Mouse (Mus musculus) neural tube, embryonic 14.5 days (tissue): ENCODE results near the gene Chrnb4. TPM values are rescaled to one million over a fixed set of nuclear protein-coding genes. Genes with fewer than 3 reads are reported as not detected.

Source experiments
- ATAC-seq: fragments of 200-750 bp; cut with Nextera tagmentation; 2 replicates; pipeline ENCODE4 v1.8.0; 2017; ENCODE audit warnings: low read depth, mild to moderate bottlenecking, moderate TSS enrichment, moderate library complexity
- H3K27ac ChIP-seq: fragments of 300-500 bp; sonication (generic); 2 replicates; pipeline ENCODE4 v1.5.1; 2014; ENCODE audit warnings: low read depth, mild to moderate bottlenecking, control low read depth, low read length, moderate library complexity, mixed read lengths
- H3K27me3 ChIP-seq: fragments of 300-500 bp; sonication (generic); 2 replicates; pipeline ENCODE4 v1.6.1; 2014; ENCODE audit warnings: low read length; ENCODE audit not compliant: control insufficient read depth, insufficient read depth
- H3K36me3 ChIP-seq: fragments of 300-500 bp; sonication (generic); 2 replicates; pipeline ENCODE4 v1.6.1; 2014; ENCODE audit warnings: low read length, mixed read lengths; ENCODE audit not compliant: control insufficient read depth, insufficient read depth
- H3K4me1 ChIP-seq: fragments of 300-500 bp; sonication (generic); 2 replicates; pipeline ENCODE4 v1.6.1; 2014; ENCODE audit warnings: low read length; ENCODE audit not compliant: control insufficient read depth, insufficient read depth
- H3K4me2 ChIP-seq: fragments of 300-500 bp; sonication (generic); 2 replicates; pipeline ENCODE4 v1.6.1; 2014; ENCODE audit warnings: mild to moderate bottlenecking, low read depth, low read length, control low read depth
- H3K4me3 ChIP-seq: fragments of 300-500 bp; sonication (generic); 2 replicates; pipeline ENCODE4 v1.5.1; 2014; ENCODE audit warnings: low read depth, low read length, control low read depth, mixed read lengths
- H3K9ac ChIP-seq: fragments of 300-500 bp; sonication (generic); replicated peaks from 2 replicates; pipeline ENCODE4 v1.6.1; 2014; ENCODE audit warnings: low read depth, mild to moderate bottlenecking, control low read depth, low read length, mixed read lengths
- H3K9me3 ChIP-seq: fragments of 300-500 bp; sonication (generic); 2 replicates; pipeline ENCODE4 v1.6.1; 2016; ENCODE audit warnings: low read length; ENCODE audit not compliant: control insufficient read depth
- WGBS: fragments of 180-500 bp; shearing (Covaris S2); extraction: QIAGEN DNeasy Blood & Tissue Kit; methylation state at CpG from one replicate; pipeline ENCODE4 v1.1.7; 2014; 5-methylcytosine and 5-hydroxymethylcytosine counted together
- polyA plus RNA-seq: library from polyadenylated mRNA; unstranded; fragments of >200 nt; fragmentation: Nextera tagmentation; extraction: Ambion mirVana; gene quantifications from 2 replicates; pipeline ENCODE4 v1.2.1, GENCODE M21; 2014

The Chrnb4 gene
- polyA plus RNA-seq, 1 experiment from 2014 or later, result 1.4 TPM

- no peak for ATAC-seq
- Histone ChIP-seq H3K4me2 (no peak overlapping the region), H3K9me3 (no peaks in the 10 kb centered on the region), H3K9ac (no peak overlapping the region), H3K36me3 (no peaks in the 10 kb centered on the region), H3K4me1 (no peaks in the 10 kb centered on the region), H3K4me3 (no peak overlapping the region), H3K27ac (no peak overlapping the region), H3K27me3 (no peaks in the 10 kb centered on the region)
- 48% methylated on average over 3 of the region's 3 CpGs for WGBS
Measured at GRCm38 (mm10) chr9:54994381-54994780, 54.2 kb downstream of the Chrnb4 start.

GRCm38 (mm10) chr9:54990362-54990761 is 58.2 kb downstream of the Chrnb4 start:
- WGBS, result 85% methylated on average over 3 of the region's 3 CpGs
- no peak overlapping the region for H3K4me2 ChIP-seq
- no peak for ATAC-seq
- H3K4me3 ChIP-seq, result no peak overlapping the region
- H3K36me3 ChIP-seq, result no peaks in the 10 kb centered on the region
- H3K4me1 ChIP-seq, result no peaks in the 10 kb centered on the region
- H3K9ac ChIP-seq, result no peak overlapping the region
- no peak overlapping the region for H3K27ac ChIP-seq
- no peaks in the 10 kb centered on the region for H3K9me3 ChIP-seq
- no peaks in the 10 kb centered on the region for H3K27me3 ChIP-seq

- Histone ChIP-seq H3K4me1 (peaks cover 7% of the 10 kb centered on the region; the same call in 1 of the 2 replicates), H3K36me3 (no peaks in the 10 kb centered on the region), H3K9me3 (no peaks in the 10 kb centered on the region), H3K27me3 (peaks cover 13% of the 10 kb centered on the region), H3K9ac (0 out of 2 replicates have a peak overlapping the region, but pooled peaks have one; percentile 3), H3K4me2 (peak overlapping the region; percentile 78), H3K27ac (no peak overlapping the region), H3K4me3 (peak overlapping the region; percentile 62; the same call in 1 of the 2 replicates)
- no peak for ATAC-seq
- 4% methylated on average over 7 of the region's 7 CpGs for WGBS
Measured at GRCm38 (mm10) chr9:54982401-54982800, 66.2 kb downstream of the Chrnb4 start.

GRCm38 (mm10) chr9:54981291-54982191 is 67.0 kb downstream of the Chrnb4 start:
- Histone ChIP-seq H3K36me3 (no peaks in the 10 kb centered on the region), H3K4me1 (peaks cover 7% of the 10 kb centered on the region; the same call in 1 of the 2 replicates), H3K4me3 (peak overlapping the region; percentile 62), H3K9me3 (no peaks in the 10 kb centered on the region), H3K4me2 (peak overlapping the region; percentile 78), H3K27me3 (peaks cover 13% of the 10 kb centered on the region), H3K9ac (peak overlapping the region; percentile 59), H3K27ac (no peak overlapping the region)
- ATAC-seq, result peak; percentile 90
- under 1% methylated on average over 55 of the region's 85 CpGs for WGBS

GRCm38 (mm10) chr9:54980674-54981073 is 67.9 kb downstream of the Chrnb4 start, which contains the start of gene Chrna5:
TSS of gene Chrna5 (plus strand) at chr9:54980880.
- Histone ChIP-seq H3K4me3 (peak within 1 kb of the TSS; percentile 62), H3K9me3 (no peaks in the 10 kb centered on the region), H3K27me3 (peaks cover 13% of the 10 kb centered on the region), H3K9ac (peak within 1 kb of the TSS; percentile 59), H3K36me3 (no peaks in the 10 kb centered on the region), H3K4me2 (peak within 1 kb of the TSS; percentile 78), H3K27ac (no peak within 1 kb of the TSS), H3K4me1 (peaks cover 7% of the 10 kb centered on the region; the same call in 1 of the 2 replicates)
- WGBS, result 42% methylated on average over 8 of the region's 8 CpGs
- 0 out of 2 replicates have a peak, but pooled peaks have one; percentile 15 for ATAC-seq

Other genes with a start within 250 kb of the Chrnb4 start
- 51.1 and 64.0 TPM in 2 replicates for gene Ireb2, start 185.0 kb downstream of the Chrnb4 start, polyA plus RNA-seq
- 2.3 and 2.8 TPM in 2 replicates for gene Hykk, start 131.5 kb downstream of the Chrnb4 start, polyA plus RNA-seq
- gene Psma4, start 98.0 kb downstream of the Chrnb4 start, polyA plus RNA-seq, result 272 and 275 TPM in 2 replicates
- 0.73 and 1.4 TPM in 2 replicates for gene AY074887, start 97.8 kb downstream of the Chrnb4 start, polyA plus RNA-seq
- gene Chrna5, start 67.9 kb downstream of the Chrnb4 start, polyA plus RNA-seq, result 5.1 TPM in 2 replicates
- gene Chrna3, start 22.2 kb downstream of the Chrnb4 start, polyA plus RNA-seq, result 24.8 and 26.8 TPM in 2 replicates
- gene Ube2q2, start 100.1 kb upstream of the Chrnb4 start, polyA plus RNA-seq, result 57.1 and 57.7 TPM in 2 replicates
- 85.6 and 88.4 TPM in 2 replicates for gene Fbxo22, start 160.1 kb upstream of the Chrnb4 start, polyA plus RNA-seq